Mouse (Mus musculus): ENCODE data around the gene Tnip2.

DNA sequence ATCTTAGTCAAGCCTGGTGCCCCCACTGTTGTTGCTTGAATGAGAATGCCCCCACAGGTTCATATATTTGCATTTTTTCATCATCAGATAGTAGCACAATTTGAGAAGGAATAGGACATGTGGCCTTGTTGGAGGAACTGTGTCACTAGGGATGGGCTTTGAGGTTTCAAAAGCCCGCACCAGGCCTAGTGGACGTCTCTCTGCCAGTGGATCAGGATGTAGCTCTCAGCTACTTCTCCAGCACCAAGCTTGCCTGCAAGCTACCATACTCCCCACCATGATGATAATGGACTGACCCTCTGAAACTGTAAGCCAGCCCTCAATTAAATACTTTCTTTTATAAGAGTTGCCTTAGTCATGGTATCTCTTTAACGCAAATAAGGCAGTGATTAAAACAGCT, 1.3 kb downstream of the Tnip2 start:
- TF ChIP-seq CTCF (IDR thresholded peaks at IDR 0.05; ENCODE audit: low read depth, low read length) (no peak), GATA1 (IDR thresholded peaks at IDR 0.05; ENCODE audit: borderline replicate concordance, low read length) (no peak), POLR2AphosphoS5 (IDR thresholded peaks at IDR 0.05; ENCODE audit: insufficient replicate concordance, low read depth, low read length) (no peak)

Data from G1E (cell line).